Mouse (Mus musculus) kidney, adult 2 months (tissue): Measurements from ENCODE around the gene Ehd1. TPM values are rescaled to one million over a fixed set of nuclear protein-coding genes. Genes with fewer than 3 reads are reported as not detected.

Experiments
- DNase-seq: peaks from one replicate; pipeline ENCODE4 v3.0.0; 2021
- H3K27ac ChIP-seq: fragments of 200-500 bp; 2 replicates; pipeline ENCODE4 v1.5.1; 2012; ENCODE audit warnings: low read depth, low read length, control low read depth, inconsistent platforms; ENCODE audit not compliant: insufficient read depth
- H3K27me3 ChIP-seq: fragments of 200-500 bp; replicated peaks from 2 replicates; pipeline ENCODE4 v1.6.1; 2012; ENCODE audit warnings: mild to moderate bottlenecking, moderate library complexity, low read length, inconsistent platforms; ENCODE audit not compliant: control insufficient read depth, insufficient read depth
- H3K36me3 ChIP-seq: fragments of 200-500 bp; 2 replicates; pipeline ENCODE4 v1.6.1; 2012; ENCODE audit warnings: mild to moderate bottlenecking, moderate library complexity, low read length, inconsistent platforms; ENCODE audit not compliant: control insufficient read depth, insufficient read depth
- H3K4me1 ChIP-seq: fragments of 200-500 bp; 2 replicates; pipeline ENCODE4 v1.6.1; 2011; ENCODE audit warnings: low read length; ENCODE audit not compliant: control insufficient read depth, insufficient read depth
- H3K4me3 ChIP-seq: fragments of 200-500 bp; 2 replicates; pipeline ENCODE4 v1.5.1; 2011; ENCODE audit warnings: mild to moderate bottlenecking, low read depth, low read length, control low read depth; ENCODE audit not compliant: insufficient read depth
- CTCF ChIP-seq: fragments of 200-500 bp; conservative IDR thresholded peaks from 2 replicates; pipeline ENCODE4 v1.5.1; 2011; ENCODE audit warnings: low read depth, mild to moderate bottlenecking, control low read depth, low read length, moderate library complexity, mixed read lengths; ENCODE audit not compliant: insufficient read depth, insufficient read length
- POLR2A ChIP-seq: fragments of 200-500 bp; IDR thresholded peaks from one replicate; pipeline ENCODE4 v1.6.1; 2011; ENCODE audit warnings: low read depth, low read length, control low read depth
- WGBS: fragments of 180-500 bp; shearing (Covaris S2); methylation state at CpG from one replicate; pipeline ENCODE4 v1.1.7; 2018; 5-methylcytosine and 5-hydroxymethylcytosine counted together
- polyA plus RNA-seq: library from polyadenylated mRNA; depleted of rRNA; stranded (reverse); fragments of >200 nt; gene quantifications from 2 replicates; pipeline ENCODE4 v1.2.3, GENCODE M21; 2012

Ehd1 gene
- polyA plus RNA-seq, 1 experiment: 224 TPM

DNA sequence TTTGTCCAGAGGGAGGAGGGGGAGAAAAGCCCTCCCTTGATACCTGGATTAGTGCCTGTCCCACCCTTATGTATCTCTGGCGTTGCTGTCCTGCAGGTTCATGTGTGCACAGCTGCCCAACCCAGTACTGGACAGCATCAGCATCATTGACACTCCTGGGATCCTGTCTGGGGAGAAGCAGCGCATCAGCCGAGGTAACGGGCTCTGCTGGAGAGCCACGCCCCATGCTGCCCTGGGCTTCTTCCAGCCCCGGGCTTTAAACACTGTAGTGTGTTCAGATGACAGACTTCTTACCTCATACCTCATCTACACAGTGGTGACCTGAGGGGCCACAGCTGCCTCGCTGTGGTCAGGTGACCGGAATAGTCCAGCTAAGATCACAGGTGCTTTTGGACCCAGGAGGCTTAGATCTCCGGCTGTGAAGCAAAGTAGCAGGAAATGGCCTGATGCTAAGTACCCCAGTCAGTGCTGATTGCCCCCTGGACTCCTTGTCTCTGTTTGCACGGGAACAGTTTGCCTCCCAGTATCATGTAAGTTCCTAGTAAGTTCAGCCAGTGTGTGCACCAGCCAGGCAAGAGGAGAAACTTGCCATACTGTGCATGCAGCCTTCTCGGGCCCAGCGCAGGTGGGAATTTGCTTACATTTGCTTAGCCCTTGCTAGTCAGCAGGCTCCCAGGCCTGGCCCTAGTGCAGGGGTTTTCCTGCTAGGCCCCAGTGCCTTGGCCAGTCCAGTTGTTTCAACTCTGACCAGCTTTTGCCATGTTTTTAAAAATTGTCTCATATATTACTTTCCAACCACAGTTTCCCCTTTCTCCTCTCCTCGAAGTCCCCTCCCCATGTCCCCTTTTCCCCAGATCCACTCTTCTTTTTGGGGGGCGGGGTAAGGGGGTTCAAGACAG is 4.8 kb downstream of the Ehd1 start:
- TF ChIP-seq CTCF (no peak), POLR2A (no peak)
- H3K4me3 ChIP-seq: no peak overlapping the region
- H3K27ac ChIP-seq: no peak overlapping the region
- no peak for DNase-seq
- no peaks in the 10 kb centered on the region for H3K27me3 ChIP-seq
- WGBS: 64% methylated on average over 14 of the region's 14 CpGs
- peaks cover 50% of the 10 kb centered on the region for H3K4me1 ChIP-seq
- no peaks in the 10 kb centered on the region; the same call in 1 of the 2 replicates for H3K36me3 ChIP-seq

DNA sequence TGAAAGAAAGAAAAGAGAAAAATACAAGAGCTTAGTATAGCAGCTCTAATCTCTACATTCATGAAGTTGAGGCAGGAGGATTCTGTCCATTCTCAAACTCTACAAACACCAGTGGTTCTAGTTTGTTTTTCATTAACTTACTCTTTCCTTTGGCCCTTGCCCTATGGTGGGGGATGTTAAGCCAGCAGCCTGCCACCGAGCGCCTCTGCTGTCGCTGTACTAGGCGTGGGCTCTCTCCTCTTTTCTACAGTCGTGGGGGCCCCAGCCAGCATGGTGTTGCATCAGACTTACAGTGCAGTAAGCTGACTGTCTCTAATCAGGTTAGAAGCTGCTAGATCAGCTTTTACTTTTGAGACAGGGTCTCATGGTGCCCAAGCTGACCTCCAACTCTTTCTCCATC is 6.5 kb downstream of the Ehd1 start:
- H3K36me3 ChIP-seq: no peaks in the 10 kb centered on the region; the same call in 1 of the 2 replicates
- DNase-seq: peak; percentile 74
- H3K4me3 ChIP-seq: no peak overlapping the region
- H3K27ac ChIP-seq: peak overlapping the region; percentile 47
- H3K4me1 ChIP-seq: peaks cover 55% of the 10 kb centered on the region
- no peaks in the 10 kb centered on the region for H3K27me3 ChIP-seq
- TF ChIP-seq CTCF: no peak
- TF ChIP-seq POLR2A: no peak
- 46% methylated on average over 5 of the region's 5 CpGs for WGBS

- Histone ChIP-seq H3K27me3 (no peaks in the 10 kb centered on the region), H3K4me1 (peaks cover 44% of the 10 kb centered on the region), H3K4me3 (no peak overlapping the region), H3K27ac (peak overlapping the region; percentile 61), H3K36me3 (no peaks in the 10 kb centered on the region; the same call in 1 of the 2 replicates)
- WGBS: 75% methylated on average over 12 of the region's 12 CpGs
- no peak for TF ChIP-seq POLR2A
- no peak for TF ChIP-seq CTCF
- peak; percentile 82 for DNase-seq
These were observed 8.0 kb downstream of the Ehd1 start for GRCm38 (mm10) chr19:6284502-6284901.

DNA sequence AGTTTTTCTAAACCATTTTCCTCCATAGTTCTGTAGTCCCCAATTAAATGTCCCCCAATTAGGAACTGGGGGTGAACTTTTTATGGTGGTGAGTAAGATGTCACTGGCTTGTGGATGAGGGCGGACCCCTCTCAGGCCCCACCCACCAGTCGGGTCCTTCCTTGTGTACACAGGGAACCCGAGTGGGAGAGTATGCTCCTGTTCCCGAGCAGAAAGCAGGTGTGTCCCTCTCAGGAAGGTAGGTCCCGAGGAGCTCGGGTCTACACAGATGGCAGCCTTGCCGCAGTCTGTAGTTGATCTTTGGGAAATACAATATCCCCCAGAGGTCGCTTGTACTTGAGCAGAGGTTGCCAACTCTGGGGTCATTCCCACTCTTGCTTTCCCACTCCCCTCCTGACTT is 8.7 kb downstream of the Ehd1 start:
- Histone ChIP-seq H3K27ac (peak overlapping the region; percentile 55), H3K4me1 (peaks cover 42% of the 10 kb centered on the region), H3K36me3 (no peaks in the 10 kb centered on the region; the same call in 1 of the 2 replicates), H3K27me3 (no peaks in the 10 kb centered on the region), H3K4me3 (no peak overlapping the region)
- 61% methylated on average over 8 of the region's 8 CpGs for WGBS
- no peak for TF ChIP-seq CTCF
- no peak for TF ChIP-seq POLR2A
- no peak for DNase-seq

DNA sequence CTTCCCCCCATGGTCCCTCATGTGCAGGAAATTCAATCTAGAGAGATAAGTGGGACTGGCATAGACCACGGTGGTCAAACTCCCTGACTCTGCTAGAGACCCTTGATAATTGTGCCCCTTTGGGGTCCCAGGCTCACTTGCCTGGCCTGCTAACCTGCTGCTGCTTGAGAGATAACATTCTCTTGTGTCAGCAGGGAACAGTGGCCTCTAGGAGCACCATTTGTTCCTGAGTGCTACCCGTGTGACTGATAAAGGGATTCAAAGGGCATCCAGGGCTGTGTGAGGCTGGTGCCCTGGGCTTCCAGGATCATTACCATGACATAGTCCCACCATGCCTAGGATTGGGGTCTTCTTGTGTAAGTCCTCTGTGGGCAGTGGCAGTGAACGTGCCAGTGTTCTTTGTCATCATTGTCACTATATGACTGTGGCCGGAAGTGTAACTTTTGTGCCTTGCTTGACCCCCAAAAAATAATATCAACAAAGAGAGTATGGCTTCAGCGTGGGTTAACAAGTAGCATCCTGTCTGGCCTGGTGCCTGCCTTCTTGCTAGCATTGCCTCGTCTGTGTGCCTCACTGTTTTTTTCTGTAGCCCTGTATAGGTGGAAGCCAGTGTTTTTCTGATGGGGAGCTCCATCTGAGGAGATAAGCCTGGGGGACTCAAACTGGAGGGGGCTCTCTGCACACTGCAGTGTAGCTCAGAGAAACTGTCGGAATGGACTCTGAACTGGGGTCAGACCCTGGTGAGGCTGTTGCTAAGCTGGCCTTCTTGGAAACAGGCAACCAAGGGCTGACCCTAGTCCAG is 9.3 kb downstream of the Ehd1 start:
- no peaks in the 10 kb centered on the region for H3K27me3 ChIP-seq
- no peak for TF ChIP-seq CTCF
- no peak for TF ChIP-seq POLR2A
- H3K4me1 ChIP-seq: peaks cover 40% of the 10 kb centered on the region
- no peaks in the 10 kb centered on the region; the same call in 1 of the 2 replicates for H3K36me3 ChIP-seq
- H3K27ac ChIP-seq: peak overlapping the region; percentile 55
- WGBS: 49% methylated on average over 7 of the region's 7 CpGs
- peak; percentile 82 for DNase-seq
- no peak overlapping the region for H3K4me3 ChIP-seq

DNA sequence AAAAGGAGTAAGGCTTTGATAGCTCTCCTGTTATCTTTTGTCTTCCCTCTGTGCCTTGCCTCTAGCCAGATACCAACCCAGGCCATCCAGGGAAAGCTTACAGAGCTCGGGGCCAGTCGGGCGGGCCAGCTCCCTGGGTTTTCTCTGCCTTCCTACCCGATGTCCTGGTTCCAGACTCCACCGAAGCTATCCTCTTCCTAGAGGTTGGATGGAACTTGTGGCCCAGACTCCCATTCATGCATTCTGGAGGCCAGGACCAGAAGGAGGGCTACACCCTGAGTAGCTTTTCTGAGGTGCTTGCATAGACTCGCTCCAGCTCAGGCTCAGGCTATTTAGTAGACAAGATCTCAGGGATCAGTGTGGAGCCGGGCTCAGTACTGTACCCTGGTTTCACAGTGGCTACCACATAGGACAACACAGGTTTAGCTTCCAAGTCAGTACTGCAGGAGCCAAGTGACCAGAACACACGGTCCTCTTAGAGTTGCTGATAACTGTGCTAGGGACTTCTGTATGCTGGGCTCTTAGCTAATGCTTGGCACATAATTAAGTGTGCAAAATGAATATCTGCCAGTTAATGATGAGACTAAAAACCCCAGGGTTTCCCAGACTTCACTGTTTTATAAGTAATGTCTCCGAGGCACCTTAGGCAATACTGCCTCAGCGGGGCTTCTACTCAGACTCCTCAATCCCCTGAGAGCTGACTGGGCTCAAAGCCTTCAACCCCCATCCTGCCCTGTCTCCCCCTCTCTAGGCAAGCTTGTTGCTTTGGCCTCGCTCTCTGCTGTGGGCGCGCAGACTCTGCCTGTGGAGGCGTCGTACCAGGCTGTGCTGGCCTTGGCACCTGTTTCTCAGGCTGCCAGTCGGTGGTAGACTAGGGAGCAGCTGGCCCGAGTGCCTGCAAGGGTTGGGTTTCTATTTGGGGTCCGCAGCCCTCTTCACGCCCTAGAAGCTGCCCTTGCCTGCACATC is 10.2 kb downstream of the Ehd1 start:
- no peaks in the 10 kb centered on the region for H3K27me3 ChIP-seq
- no peak for DNase-seq
- no peak overlapping the region for H3K4me3 ChIP-seq
- peak overlapping the region; percentile 55 for H3K27ac ChIP-seq
- H3K4me1 ChIP-seq: peaks cover 42% of the 10 kb centered on the region
- TF ChIP-seq POLR2A (no peak), CTCF (no peak)
- no peaks in the 10 kb centered on the region; the same call in 1 of the 2 replicates for H3K36me3 ChIP-seq
- WGBS: 68% methylated on average over 19 of the region's 19 CpGs
